ENCODE assay signal across 23 mouse cellular contexts in genomic region chr15:92175739-92176138, GRCm38 (mm10).
DNase-seq lines count a peak whose midpoint lies in the region; ATAC-seq and TF ChIP-seq lines count a peak whose summit lies in the region.
"Had no signal": no experiment of that assay in that cellular context is flagged by ENCODE, and none has a peak within 500 bp of the region (broad histone marks: within the 10 kb centered on the region; RNA-seq: fewer than 3 reads in every experiment).

No protein-coding gene starts in this region.

- no peak overlapping the region for H3K9ac ChIP-seq in kidney, embryonic 15.5 days
- H3K9ac ChIP-seq: forebrain, postnatal 0 days; hindbrain, embryonic 13.5 days; liver, embryonic 14.5 days; lung, embryonic 14.5 days had no signal

- H3K4me2 ChIP-seq in kidney, embryonic 15.5 days: no peak overlapping the region
- H3K4me2 ChIP-seq: hindbrain, embryonic 13.5 days; lung, embryonic 14.5 days had no signal

- H3K9me3 ChIP-seq in kidney, embryonic 15.5 days (replicated peaks): no peaks in the 10 kb centered on the region
- H3K9me3 ChIP-seq: forebrain, embryonic 10.5 days; hindbrain, embryonic 13.5 days had no signal

- no peaks in the 10 kb centered on the region for H3K36me3 ChIP-seq in kidney, embryonic 15.5 days
- H3K36me3 ChIP-seq: forebrain, embryonic 10.5 days; hindbrain, embryonic 13.5 days had no signal

- peak; percentile 4 for DNase-seq in kidney, adult 9 months
- peak; percentile 81 for DNase-seq in brain, adult 2 months (ENCODE audit: low read depth, low spot score)
- DNase-seq in cerebellum, adult 2 months: peak; percentile 60 to 74
- peak; percentile 59 to 74 for DNase-seq in cerebellum, postnatal 25 days
- DNase-seq in heart, adult 9 months (ENCODE audit: low spot score in 2 of 2): no peak
- no peak for DNase-seq in adrenal gland, postnatal 36 days
- DNase-seq: adrenal gland, postnatal 14 days; forebrain, postnatal 0 days; gastrocnemius, postnatal 14 days; heart, adult 18-20 months; kidney, adult 2 months; kidney, postnatal 25 days; lung, embryonic 14.5 days; lung, postnatal 36 days; thymus, adult 18-20 months; thymus, postnatal 4 days had no signal

- H3K4me3 ChIP-seq in kidney, embryonic 15.5 days (replicated peaks): no peak overlapping the region
- H3K4me3 ChIP-seq in cerebellum, adult 2 months (replicated peaks; ENCODE audit: insufficient read depth, low read depth, low read length): no peak overlapping the region
- H3K4me3 ChIP-seq: forebrain, embryonic 10.5 days; hindbrain, embryonic 13.5 days had no signal

- H3K27me3 ChIP-seq in kidney, embryonic 15.5 days: no peaks in the 10 kb centered on the region
- no peaks in the 10 kb centered on the region for H3K27me3 ChIP-seq in cerebellum, adult 2 months (ENCODE audit: control insufficient read depth, insufficient read depth, low read length)
- H3K27me3 ChIP-seq: hindbrain, embryonic 13.5 days had no signal

- no peak overlapping the region for H3K27ac ChIP-seq in kidney, embryonic 15.5 days
- no peak overlapping the region for H3K27ac ChIP-seq in cerebellum, adult 2 months (ENCODE audit: insufficient read depth, low read length)
- H3K27ac ChIP-seq: forebrain, embryonic 10.5 days; hindbrain, embryonic 13.5 days; liver, embryonic 14.5 days had no signal

- no peak for ATAC-seq in kidney, embryonic 15.5 days (replicated peaks; ENCODE audit: low FRiP score)
- ATAC-seq: CD4-positive, CD25-positive, alpha-beta regulatory T cell, adult 4 months; forebrain, postnatal 0 days; inflammation-experienced regulatory T-cells, adult 6 months; midbrain, embryonic 16.5 days had no signal

- no peaks in the 10 kb centered on the region for H3K4me1 ChIP-seq in kidney, embryonic 15.5 days
- H3K4me1 ChIP-seq in cerebellum, adult 2 months (ENCODE audit: control insufficient read depth, insufficient read depth, low read length): peaks cover 7% of the 10 kb centered on the region; the same call in 1 of the 2 replicates
- H3K4me1 ChIP-seq: hindbrain, embryonic 13.5 days had no signal

- 72% methylated on average over 2 of the region's 2 CpGs for WGBS in kidney, embryonic 15.5 days
- 15% methylated on average over 2 of the region's 2 CpGs for WGBS in cerebellum, adult 2 months

- TF ChIP-seq POLR2A in cerebellum, adult 2 months (IDR thresholded peaks at IDR 0.05; ENCODE audit: borderline replicate concordance, insufficient read depth, low read length): no peak

- TF ChIP-seq CTCF in cerebellum, adult 2 months (IDR thresholded peaks at IDR 0.05; ENCODE audit: borderline replicate concordance, insufficient read depth, low read depth, low read length): peak; percentile 64; the same call in 1 of the 2 replicates

Comparison
In these comparisons a context has a peak if more than half of its experiments do, and no peak if none do; other contexts are left out.
1. DNase-seq: peak in kidney, adult 9 months (single experiment), brain, adult 2 months (single experiment), cerebellum, adult 2 months (2 of 2) and cerebellum, postnatal 25 days (2 of 2); none in heart, adult 9 months (0 of 2) and adrenal gland, postnatal 36 days (0 of 2).